In the genomic region with DNA sequence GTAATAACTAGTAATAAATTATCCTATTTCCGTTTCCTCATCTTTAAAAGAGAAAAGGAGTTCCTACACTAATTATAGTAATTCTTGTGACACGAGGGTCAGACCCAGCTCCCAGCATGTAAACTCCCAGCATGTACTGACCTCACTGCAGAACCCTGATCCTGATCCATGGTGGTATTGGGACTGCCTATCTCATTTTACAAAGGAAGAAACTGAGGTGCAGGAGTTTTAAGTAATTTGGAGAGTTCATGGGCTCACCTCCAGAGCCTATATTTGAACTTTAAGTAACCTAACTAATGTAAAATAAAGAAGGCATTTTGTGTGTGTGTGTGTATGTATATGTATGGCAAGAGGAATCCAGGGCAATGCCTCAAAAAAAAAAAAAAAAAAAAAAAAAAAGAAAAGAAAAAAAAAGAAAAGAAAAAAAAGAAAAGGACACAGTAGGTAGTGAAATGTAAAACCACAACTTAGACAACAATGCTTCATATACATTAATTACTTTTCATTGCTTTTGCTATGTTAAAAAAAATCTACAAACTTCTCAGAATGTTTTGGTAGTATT, we compare ENCODE assay signal across 8 mouse cellular contexts. TPM values are rescaled to one million over a fixed set of nuclear protein-coding genes. Genes with fewer than 3 reads are reported as not detected.
DNase-seq lines count a peak whose midpoint lies in the region; ATAC-seq and TF ChIP-seq lines count a peak whose summit lies in the region.

No protein-coding gene starts in this region.

- no peak for TF ChIP-seq CTCF in liver, adult 2 months (IDR thresholded peaks at IDR 0.05; ENCODE audit: low read depth, low read length)
- no peak for TF ChIP-seq CTCF in intestine, postnatal 0 days (IDR thresholded peaks at IDR 0.05; ENCODE audit: low read depth)

- H3K4me3 ChIP-seq in liver, adult 2 months (ENCODE audit: insufficient read depth, low read depth, low read length): peak overlapping the region; percentile 91
- peak overlapping the region; percentile 72 for H3K4me3 ChIP-seq in embryonic facial prominence, embryonic 12.5 days
- H3K4me3 ChIP-seq in intestine, postnatal 0 days (ENCODE audit: low read depth, low read length): peak overlapping the region; percentile 83
- peak overlapping the region; percentile 88 for H3K4me3 ChIP-seq in neural tube, embryonic 13.5 days

- H3K4me1 ChIP-seq in liver, adult 2 months (ENCODE audit: control insufficient read depth, insufficient read depth, low read length): peaks cover 9% of the 10 kb centered on the region
- peaks cover 19% of the 10 kb centered on the region for H3K4me1 ChIP-seq in embryonic facial prominence, embryonic 12.5 days
- peaks cover 4% of the 10 kb centered on the region; the same call in 1 of the 2 replicates for H3K4me1 ChIP-seq in intestine, postnatal 0 days (replicated peaks; ENCODE audit: control insufficient read depth, insufficient read depth, low read length)
- H3K4me1 ChIP-seq in neural tube, embryonic 13.5 days (replicated peaks): peaks cover 35% of the 10 kb centered on the region

- H3K27me3 ChIP-seq in liver, adult 2 months (ENCODE audit: control insufficient read depth, insufficient read depth, low read length): no peaks in the 10 kb centered on the region
- H3K27me3 ChIP-seq in embryonic facial prominence, embryonic 12.5 days: no peaks in the 10 kb centered on the region
- H3K27me3 ChIP-seq in intestine, postnatal 0 days (replicated peaks; ENCODE audit: control insufficient read depth, insufficient read depth, low read length): no peaks in the 10 kb centered on the region
- H3K27me3 ChIP-seq in neural tube, embryonic 13.5 days: no peaks in the 10 kb centered on the region

- no peak for TF ChIP-seq POLR2A in liver, adult 2 months (IDR thresholded peaks at IDR 0.05; ENCODE audit: extremely low read depth, insufficient read depth, low read length)

- 1% methylated on average over 2 of the region's 2 CpGs for WGBS in liver, adult 2 months
- WGBS in embryonic facial prominence, embryonic 12.5 days: 0% methylated on average over 2 of the region's 2 CpGs
- 0% methylated on average over 2 of the region's 2 CpGs for WGBS in intestine, postnatal 0 days
- 0% methylated on average over 2 of the region's 2 CpGs for WGBS in neural tube, embryonic 13.5 days

- no peak for ATAC-seq in embryonic facial prominence, embryonic 12.5 days (ENCODE audit: insufficient number of reproducible peaks, insufficient read depth, low FRiP score, low TSS enrichment)
- ATAC-seq in intestine, postnatal 0 days: no peak
- no peak for ATAC-seq in neural tube, embryonic 13.5 days (ENCODE audit: low read depth)

- H3K4me2 ChIP-seq in embryonic facial prominence, embryonic 12.5 days (replicated peaks): peak overlapping the region; percentile 65
- H3K4me2 ChIP-seq in intestine, postnatal 0 days (replicated peaks; ENCODE audit: low read depth): peak overlapping the region; percentile 70
- peak overlapping the region; percentile 81 for H3K4me2 ChIP-seq in neural tube, embryonic 13.5 days

- H3K9me3 ChIP-seq in embryonic facial prominence, embryonic 12.5 days: no peaks in the 10 kb centered on the region
- no peaks in the 10 kb centered on the region for H3K9me3 ChIP-seq in intestine, postnatal 0 days (ENCODE audit: control insufficient read depth)
- H3K9me3 ChIP-seq in neural tube, embryonic 13.5 days: no peaks in the 10 kb centered on the region

- H3K9ac ChIP-seq in liver, adult 2 months (ENCODE audit: low read depth, low read length): peak overlapping the region; percentile 97
- H3K9ac ChIP-seq in embryonic facial prominence, embryonic 12.5 days: peak overlapping the region; percentile 96
- H3K9ac ChIP-seq in intestine, postnatal 0 days (ENCODE audit: low read depth, low read length): peak overlapping the region; percentile 98
- H3K9ac ChIP-seq in neural tube, embryonic 13.5 days: peak overlapping the region; percentile 98

- peak; percentile 40 for DNase-seq in liver, adult 2 months (ENCODE audit: extremely low read depth, low read depth, low spot score)
- no peak for DNase-seq in liver
- DNase-seq in adrenal gland, adult 2 months: no peak
- no peak for DNase-seq in gastrocnemius, postnatal 4 days (ENCODE audit: low spot score in 2 of 2)
- DNase-seq in lung, postnatal 14 days: no peak

- peaks cover 17% of the 10 kb centered on the region; the same call in 1 of the 2 replicates for H3K79me2 ChIP-seq in liver, adult 2 months (ENCODE audit: control insufficient read depth, insufficient read depth, low read length)

- H3K36me3 ChIP-seq in liver, adult 2 months (ENCODE audit: control insufficient read depth, insufficient read depth, low read length): no peaks in the 10 kb centered on the region
- H3K36me3 ChIP-seq in embryonic facial prominence, embryonic 12.5 days: no peaks in the 10 kb centered on the region
- no peaks in the 10 kb centered on the region for H3K36me3 ChIP-seq in intestine, postnatal 0 days (ENCODE audit: control insufficient read depth, insufficient read depth)
- no peaks in the 10 kb centered on the region for H3K36me3 ChIP-seq in neural tube, embryonic 13.5 days

- H3K27ac ChIP-seq in liver, adult 2 months (replicated peaks; ENCODE audit: insufficient read depth, low read depth, low read length): peak overlapping the region; percentile 93
- H3K27ac ChIP-seq in embryonic facial prominence, embryonic 12.5 days: peak overlapping the region; percentile 99
- peak overlapping the region; percentile 98 for H3K27ac ChIP-seq in intestine, postnatal 0 days (ENCODE audit: low read depth, low read length)
- H3K27ac ChIP-seq in neural tube, embryonic 13.5 days (replicated peaks): peak overlapping the region; percentile 100

RNA-seq across cellular contexts. Expression of a gene that starts 1.1 kb away (rescaled TPM):
- 109 and 119 TPM in 2 replicates for total RNA-seq in liver, adult 2 months (2014; rRNA removed)
- polyA plus RNA-seq in liver, adult 2 months (2012; rRNA removed): 23.5 and 24.8 TPM in 2 replicates
- 226 and 245 TPM in 2 replicates for polyA plus RNA-seq in embryonic facial prominence, embryonic 12.5 days (2016; fragmentation: Nextera tagmentation; extraction: Ambion mirVana)
- polyA plus RNA-seq in intestine, postnatal 0 days (2015; fragmentation: Nextera tagmentation; extraction: Ambion mirVana): 185 and 188 TPM in 2 replicates
- polyA plus RNA-seq in neural tube, embryonic 13.5 days (2015; fragmentation: Nextera tagmentation; extraction: Ambion mirVana): 126 and 134 TPM in 2 replicates
- total RNA-seq in adrenal gland, adult 2 months (2021): 100 to 1,000 TPM; 237 to 267 TPM
- polyA plus RNA-seq in adrenal gland, adult 2 months (2012; rRNA removed): 15.5 and 19.1 TPM in 2 replicates
- total RNA-seq in gastrocnemius, postnatal 4 days (2021): 100 to 1,000 TPM; 438 to 442 TPM
